Mouse (Mus musculus): ENCODE measurements around the gene AI661453. TPM values are rescaled to one million over a fixed set of nuclear protein-coding genes. Genes with fewer than 3 reads are reported as not detected.

AI661453 gene
- polyA plus RNA-seq, 1 experiment from 2014 or later: 0.27 TPM

- Histone ChIP-seq H3K27ac (ENCODE audit: low read depth, low read length) (no peak overlapping the region), H3K4me2 (ENCODE audit: low read depth, low read length, severe bottlenecking) (no peak overlapping the region), H3K27me3 (ENCODE audit: control insufficient read depth, insufficient read depth, low read length) (no peaks in the 10 kb centered on the region), H3K4me3 (ENCODE audit: low read depth, low read length) (no peak overlapping the region), H3K4me1 (replicated peaks; ENCODE audit: control insufficient read depth, insufficient read depth, low read length) (peaks cover 7% of the 10 kb centered on the region), H3K9ac (ENCODE audit: low read length) (no peak overlapping the region), H3K9me3 (ENCODE audit: control insufficient read depth, low read length) (no peaks in the 10 kb centered on the region), H3K36me3 (ENCODE audit: control insufficient read depth, insufficient read depth, low read length) (no peaks in the 10 kb centered on the region)
- 75% methylated on average over 10 of the region's 10 CpGs for WGBS
- DNase-seq (ENCODE audit: low spot score) (no peak), ATAC-seq (replicated peaks; ENCODE audit: low FRiP score) (no peak)
Observed at GRCm38 (mm10) chr17:47512956-47513775, 76.8 kb downstream of the AI661453 start.

GRCm38 (mm10) chr17:47515180-47515844 is 78.9 kb downstream of the AI661453 start:
- no peak overlapping the region for H3K4me2 ChIP-seq (ENCODE audit: low read depth, low read length, severe bottlenecking)
- H3K4me1 ChIP-seq (replicated peaks; ENCODE audit: control insufficient read depth, insufficient read depth, low read length): peaks cover 7% of the 10 kb centered on the region
- H3K9ac ChIP-seq (ENCODE audit: low read length): no peak overlapping the region
- no peaks in the 10 kb centered on the region for H3K36me3 ChIP-seq (ENCODE audit: control insufficient read depth, insufficient read depth, low read length)
- H3K27me3 ChIP-seq (ENCODE audit: control insufficient read depth, insufficient read depth, low read length): no peaks in the 10 kb centered on the region
- no peak overlapping the region for H3K27ac ChIP-seq (ENCODE audit: low read depth, low read length)
- DNase-seq (ENCODE audit: low spot score) (no peak), ATAC-seq (replicated peaks; ENCODE audit: low FRiP score) (no peak)
- WGBS: 76% methylated on average over 7 of the region's 7 CpGs
- no peaks in the 10 kb centered on the region for H3K9me3 ChIP-seq (ENCODE audit: control insufficient read depth, low read length)
- no peak overlapping the region for H3K4me3 ChIP-seq (ENCODE audit: low read depth, low read length)

- Histone ChIP-seq H3K4me2 (ENCODE audit: low read depth, low read length, severe bottlenecking) (no peak overlapping the region), H3K9me3 (ENCODE audit: control insufficient read depth, low read length) (no peaks in the 10 kb centered on the region), H3K4me3 (ENCODE audit: low read depth, low read length) (no peak overlapping the region), H3K36me3 (ENCODE audit: control insufficient read depth, insufficient read depth, low read length) (no peaks in the 10 kb centered on the region), H3K27me3 (ENCODE audit: control insufficient read depth, insufficient read depth, low read length) (no peaks in the 10 kb centered on the region), H3K9ac (ENCODE audit: low read length) (no peak overlapping the region), H3K4me1 (replicated peaks; ENCODE audit: control insufficient read depth, insufficient read depth, low read length) (peaks cover 4% of the 10 kb centered on the region), H3K27ac (ENCODE audit: low read depth, low read length) (no peak overlapping the region)
- no peak for ATAC-seq (replicated peaks; ENCODE audit: low FRiP score)
- DNase-seq (ENCODE audit: low spot score): no peak
- 92% methylated on average over 3 of the region's 3 CpGs for WGBS
Observed at GRCm38 (mm10) chr17:47516232-47516631, 79.8 kb downstream of the AI661453 start.

- no peaks in the 10 kb centered on the region for H3K27me3 ChIP-seq (ENCODE audit: control insufficient read depth, insufficient read depth, low read length)
- H3K4me3 ChIP-seq (ENCODE audit: low read depth, low read length): no peak overlapping the region
- H3K36me3 ChIP-seq (ENCODE audit: control insufficient read depth, insufficient read depth, low read length): no peaks in the 10 kb centered on the region
- no peak for DNase-seq (ENCODE audit: low spot score)
- ATAC-seq (replicated peaks; ENCODE audit: low FRiP score): no peak
- peaks cover 10% of the 10 kb centered on the region for H3K4me1 ChIP-seq (replicated peaks; ENCODE audit: control insufficient read depth, insufficient read depth, low read length)
- peak overlapping the region; percentile 39 for H3K9ac ChIP-seq (ENCODE audit: low read length)
- peak overlapping the region; percentile 48 for H3K27ac ChIP-seq (ENCODE audit: low read depth, low read length)
- H3K9me3 ChIP-seq (ENCODE audit: control insufficient read depth, low read length): no peaks in the 10 kb centered on the region
- H3K4me2 ChIP-seq (ENCODE audit: low read depth, low read length, severe bottlenecking): no peak overlapping the region
- 40% methylated on average over 8 of the region's 8 CpGs for WGBS
Observed at GRCm38 (mm10) chr17:47518205-47518604, 81.8 kb downstream of the AI661453 start.

Other genes with a start within 250 kb of the AI661453 start
- 67.2 and 71.4 TPM in 2 replicates for gene Mrps10, start 67.7 kb upstream of the AI661453 start, polyA plus RNA-seq (2014; fragmentation: Nextera tagmentation; extraction: Ambion mirVana)
- 0.48 and 0.75 TPM in 2 replicates for gene Guca1b, start 51.2 kb upstream of the AI661453 start, polyA plus RNA-seq (2014; fragmentation: Nextera tagmentation; extraction: Ambion mirVana)
- gene Guca1a, start 36.0 kb upstream of the AI661453 start, polyA plus RNA-seq (2014; fragmentation: Nextera tagmentation; extraction: Ambion mirVana): 0.75 and 1.3 TPM in 2 replicates
- gene 1700001C19Rik, start 761 bp downstream of the AI661453 start, polyA plus RNA-seq (2014; fragmentation: Nextera tagmentation; extraction: Ambion mirVana): 0.40 TPM in 1 of 2 replicates, not detected in the other
- gene Taf8, start 65.7 kb downstream of the AI661453 start, polyA plus RNA-seq (2014; fragmentation: Nextera tagmentation; extraction: Ambion mirVana): 29.6 and 32.2 TPM in 2 replicates
- gene Ccnd3, start 68.4 kb downstream of the AI661453 start, polyA plus RNA-seq (2014; fragmentation: Nextera tagmentation; extraction: Ambion mirVana): 253 and 286 TPM in 2 replicates
- 34.6 and 37.3 TPM in 2 replicates for gene Bysl, start 174.9 kb downstream of the AI661453 start, polyA plus RNA-seq (2014; fragmentation: Nextera tagmentation; extraction: Ambion mirVana)
- gene Med20, start 175.0 kb downstream of the AI661453 start, polyA plus RNA-seq (2014; fragmentation: Nextera tagmentation; extraction: Ambion mirVana): 44.5 and 45.5 TPM in 2 replicates
- 2.4 and 3.6 TPM in 2 replicates for gene Gm20517, start 175.0 kb downstream of the AI661453 start, polyA plus RNA-seq (2014; fragmentation: Nextera tagmentation; extraction: Ambion mirVana)
- 7.2 and 8.1 TPM in 2 replicates for gene Usp49, start 194.1 kb downstream of the AI661453 start, polyA plus RNA-seq (2014; fragmentation: Nextera tagmentation; extraction: Ambion mirVana)

Data from forebrain, embryonic 11.5 days (tissue).